Mouse (Mus musculus) heart, adult 11 months (tissue): ENCODE measurements around the gene Amz2.
A peak's percentile ranks its signal among the peaks of the same experiment; 100 is the strongest.

Experiments used
- DNase-seq: peaks from one replicate; pipeline ENCODE4 v3.0.0; 2022

Gene Amz2

DNA sequence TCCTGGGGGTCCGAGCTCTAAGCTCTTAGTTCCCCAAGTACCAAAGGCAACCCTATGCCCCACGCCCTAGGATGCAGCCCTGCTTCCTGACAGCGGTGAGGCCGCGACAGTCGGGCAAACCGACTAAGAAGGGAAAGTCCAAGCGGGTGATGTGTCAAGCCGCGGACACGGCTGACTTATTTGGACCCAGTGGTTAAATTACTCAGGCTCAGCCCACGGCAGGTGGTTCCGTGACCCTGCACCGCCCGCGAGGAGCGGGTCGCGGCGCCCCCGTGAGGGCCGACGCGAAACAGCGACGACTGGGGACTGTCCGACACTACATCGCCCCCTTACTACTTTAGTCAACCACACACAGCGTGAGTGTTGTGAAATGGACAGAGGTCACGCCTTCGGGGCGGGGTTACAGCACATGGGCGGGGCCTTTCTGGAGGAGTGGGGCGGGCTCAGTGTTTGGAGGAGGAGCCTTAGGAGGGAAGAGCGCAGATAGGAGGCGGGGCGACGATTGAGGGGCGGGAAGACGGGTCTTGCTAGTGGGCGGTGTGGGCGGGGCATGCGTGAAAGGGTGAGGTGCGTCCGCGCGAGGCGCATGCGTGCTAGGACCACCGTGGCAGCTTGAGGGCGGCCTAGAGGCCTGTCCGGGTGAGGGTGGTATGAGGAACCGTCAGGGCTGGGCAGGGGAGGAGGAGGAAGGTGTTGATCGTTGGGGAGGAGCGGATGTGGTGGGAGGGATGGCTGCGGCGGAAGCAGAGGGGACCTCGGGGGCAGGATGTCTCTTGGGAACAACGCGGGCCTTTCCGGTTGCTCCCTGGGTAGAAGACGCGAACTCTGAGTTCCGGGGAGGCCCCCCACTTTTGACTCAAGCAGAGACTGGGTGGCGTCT lies at the start of gene Amz2:
Amz2 (plus strand) TSS at position 555 of the 880 bp plus-strand sequence.
- peak; percentile 100 for DNase-seq

DNA sequence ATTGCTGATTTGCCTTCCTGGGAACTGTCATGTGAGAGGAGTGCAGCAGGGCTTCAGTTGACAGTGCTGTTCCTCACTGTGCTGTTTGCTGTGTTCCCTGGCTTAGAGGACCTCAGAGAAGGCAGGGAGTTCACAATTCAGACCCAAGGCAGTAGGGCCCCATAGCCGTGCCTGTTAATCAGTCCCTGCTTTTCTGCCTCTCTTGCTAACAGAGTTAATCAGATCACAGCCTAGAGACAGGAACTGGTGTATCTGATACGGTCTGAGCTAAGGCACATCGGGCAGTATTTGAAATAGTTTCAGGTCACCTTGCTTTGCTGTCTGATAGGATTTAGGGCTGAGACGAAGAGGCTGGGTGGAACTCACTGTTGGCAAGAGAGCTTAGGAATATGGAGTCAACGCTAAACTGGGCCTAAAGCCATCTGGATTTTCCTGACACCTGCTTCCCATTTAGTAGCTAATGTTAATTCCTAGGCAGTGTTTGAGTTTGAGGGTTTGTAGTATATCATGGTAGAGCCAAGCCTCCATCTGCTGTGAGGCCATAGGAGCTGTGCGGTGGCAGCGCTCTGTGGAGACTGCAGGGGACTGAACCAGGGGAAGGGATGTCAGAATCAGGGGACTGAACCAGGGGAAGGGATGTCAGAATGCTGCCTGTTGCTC lies 49.1 kb upstream of the Amz2 start:
- DNase-seq: no peak

DNA sequence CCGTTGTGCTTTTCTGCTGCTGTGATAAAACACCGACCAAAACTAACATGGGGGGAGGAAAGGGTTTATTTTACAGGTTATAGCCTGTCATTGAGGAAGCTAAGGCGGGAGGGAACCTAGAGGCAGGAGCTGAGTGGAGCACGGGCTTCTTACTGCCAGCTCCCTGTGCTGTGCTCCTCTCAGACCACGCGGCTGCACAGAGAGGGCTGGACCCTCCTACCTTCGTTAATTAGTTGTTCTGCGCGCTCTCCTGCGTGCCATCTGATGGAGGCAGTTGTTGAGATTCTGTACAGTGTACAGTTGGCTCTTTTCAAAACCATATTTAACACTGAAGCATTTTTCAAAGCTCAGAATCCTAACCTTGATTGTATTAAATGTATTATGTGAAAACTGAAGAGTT lies 48.3 kb upstream of the Amz2 start:
- no peak for DNase-seq

DNA sequence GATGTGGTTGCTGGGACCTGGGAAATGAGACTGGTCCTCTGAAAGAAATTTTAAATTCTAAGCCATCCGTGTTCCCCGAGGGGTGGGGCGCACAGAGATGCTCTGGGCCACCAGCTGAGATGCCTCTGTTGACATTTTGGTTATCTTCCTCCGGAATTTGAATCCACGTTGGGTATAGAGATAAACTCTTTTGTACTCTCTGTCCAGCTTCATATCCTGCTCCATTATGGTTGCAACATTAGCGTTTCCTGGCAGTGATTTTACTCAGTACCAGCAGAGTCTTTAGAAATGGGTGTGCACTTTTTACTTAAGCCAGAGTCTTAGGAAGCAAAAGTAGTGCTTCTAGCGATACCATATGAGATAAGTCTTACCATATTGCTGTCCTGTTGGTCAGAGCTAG lies 47.7 kb upstream of the Amz2 start:
- DNase-seq: no peak

DNA sequence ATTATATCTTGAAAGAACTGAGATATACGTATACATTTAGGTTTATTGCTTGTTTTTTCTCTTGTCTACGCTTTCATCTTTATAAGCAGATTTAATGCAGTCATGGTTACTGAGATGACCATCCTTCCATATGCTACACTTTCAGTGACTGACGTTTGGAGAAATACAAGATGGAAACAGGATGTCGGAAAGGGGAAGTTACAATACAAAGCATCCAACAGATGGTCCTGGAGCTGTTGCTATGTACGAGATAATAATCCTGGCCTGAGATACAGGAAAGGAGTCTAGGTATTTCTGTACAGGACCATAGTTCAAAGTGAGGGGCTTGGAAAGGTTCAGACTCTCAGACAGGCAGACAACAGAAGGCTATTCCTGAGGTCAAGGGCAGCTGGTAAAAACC lies 45.1 kb upstream of the Amz2 start:
- DNase-seq: no peak

DNA sequence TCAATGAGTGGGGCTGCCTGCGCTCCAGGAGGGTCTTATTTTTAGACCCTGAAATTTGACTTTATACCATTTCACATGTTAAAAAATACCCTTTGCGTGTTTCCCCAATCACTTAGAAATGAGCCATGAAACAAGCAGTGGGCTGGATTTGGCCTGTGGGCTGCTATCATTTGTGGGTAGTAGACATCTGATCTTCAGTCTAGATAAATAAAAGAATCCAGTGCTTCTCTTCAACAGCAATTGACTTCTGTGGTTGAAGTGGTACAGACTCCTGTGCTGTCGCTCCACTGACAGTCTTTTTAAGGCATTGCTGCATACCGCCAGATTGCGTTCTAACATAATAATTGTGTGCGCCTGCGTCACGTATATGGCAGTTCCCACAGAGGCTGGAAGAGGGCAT lies 40.5 kb upstream of the Amz2 start:
- no peak for DNase-seq

DNA sequence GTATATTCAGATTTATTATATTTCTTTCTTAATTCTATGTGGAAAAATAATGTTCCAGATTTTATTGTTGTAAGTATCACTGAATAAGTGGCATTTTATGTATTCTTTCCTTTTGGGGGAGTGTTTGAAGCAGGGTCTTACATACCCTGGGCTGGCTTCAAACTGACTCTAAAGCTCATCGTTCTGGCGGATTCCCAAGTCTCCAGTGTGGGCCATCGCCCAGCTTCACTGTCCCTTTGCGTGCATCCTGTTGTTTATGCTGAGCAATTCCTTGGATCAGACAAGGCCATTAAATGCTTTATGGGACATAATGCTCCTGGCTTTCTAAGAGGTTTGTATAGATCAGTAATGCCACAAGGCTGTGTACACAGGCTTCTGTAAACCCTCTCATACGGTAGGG lies 36.7 kb upstream of the Amz2 start:
- DNase-seq: no peak

DNA sequence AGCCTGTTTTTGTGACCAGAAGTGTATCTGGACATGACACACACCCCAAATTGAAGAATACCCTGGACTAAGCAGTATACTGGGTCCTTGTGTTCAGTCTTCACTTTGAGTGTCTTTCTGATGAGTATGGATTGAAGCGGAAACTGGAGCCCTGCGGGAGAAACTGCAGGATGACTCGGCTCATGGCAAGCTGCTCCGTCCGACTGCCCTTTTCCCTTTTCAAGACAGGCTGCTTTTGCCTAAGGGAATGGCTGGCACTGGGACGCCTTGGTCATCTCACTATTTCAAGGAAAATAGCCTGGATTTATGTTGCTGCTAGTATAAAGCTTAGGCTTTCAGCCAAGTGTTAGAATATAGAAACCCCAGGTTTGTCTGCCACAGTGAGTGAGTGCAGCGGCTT lies 34.5 kb upstream of the Amz2 start:
- DNase-seq: no peak

DNA sequence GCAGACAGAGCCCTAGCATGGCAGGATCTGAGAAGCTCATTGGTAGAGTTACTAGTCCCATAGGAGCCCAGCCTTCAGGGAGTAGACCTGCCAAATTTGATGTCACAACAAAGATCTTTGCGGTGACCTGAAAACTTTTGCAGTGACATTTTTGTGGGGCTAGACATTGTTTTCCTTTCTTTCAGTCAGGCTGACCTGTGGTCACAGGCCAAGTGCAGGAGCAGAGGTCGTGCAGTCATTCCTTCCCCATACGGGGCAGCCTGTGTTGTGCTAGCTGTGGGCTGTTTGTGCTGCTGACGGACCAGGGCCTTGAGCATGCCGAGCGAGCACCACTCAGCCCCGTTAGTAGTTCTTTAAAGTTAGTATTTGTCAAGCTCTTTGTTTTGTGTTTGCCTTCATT lies 34.0 kb upstream of the Amz2 start:
- no peak for DNase-seq

DNA sequence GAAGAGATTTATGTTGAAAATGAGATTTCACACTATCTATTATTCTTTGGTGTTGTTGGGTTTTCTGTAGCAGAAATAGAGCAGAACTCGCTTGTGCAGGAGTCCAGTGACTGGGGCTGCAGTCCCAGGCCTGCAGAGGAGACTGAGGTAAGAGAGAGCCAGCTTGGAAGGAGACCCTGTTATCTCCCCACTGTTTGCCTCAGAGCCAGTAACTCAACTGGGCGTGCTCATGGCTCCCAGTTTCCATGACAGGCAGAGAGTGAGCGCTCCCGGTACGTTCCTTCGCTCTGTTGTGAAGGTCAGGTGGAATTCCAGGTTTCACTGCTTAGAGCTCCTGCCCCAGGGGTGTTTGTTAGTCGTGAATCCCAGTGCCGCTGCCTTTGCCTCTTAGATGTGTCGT lies 33.1 kb upstream of the Amz2 start:
- DNase-seq: no peak

DNA sequence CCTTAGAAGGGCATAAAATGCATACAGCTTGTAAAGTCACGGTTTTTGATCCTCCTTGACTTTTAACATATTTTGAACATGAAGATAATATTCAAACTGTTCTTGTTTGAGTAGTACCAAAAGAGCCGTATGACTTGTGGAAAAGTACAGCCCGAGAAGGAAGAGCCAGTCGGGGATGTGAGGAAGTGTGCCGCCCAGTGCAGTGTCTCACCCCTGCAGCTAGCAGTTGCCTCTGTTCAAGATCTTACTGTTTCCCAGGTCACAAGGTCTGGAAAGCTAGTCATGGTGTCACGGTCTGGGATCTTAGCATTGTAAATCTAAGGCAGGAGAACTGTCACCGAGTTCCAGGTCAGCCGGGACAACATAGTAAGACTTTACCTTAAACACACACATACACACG lies 31.0 kb upstream of the Amz2 start:
- peak; percentile 94 for DNase-seq

DNA sequence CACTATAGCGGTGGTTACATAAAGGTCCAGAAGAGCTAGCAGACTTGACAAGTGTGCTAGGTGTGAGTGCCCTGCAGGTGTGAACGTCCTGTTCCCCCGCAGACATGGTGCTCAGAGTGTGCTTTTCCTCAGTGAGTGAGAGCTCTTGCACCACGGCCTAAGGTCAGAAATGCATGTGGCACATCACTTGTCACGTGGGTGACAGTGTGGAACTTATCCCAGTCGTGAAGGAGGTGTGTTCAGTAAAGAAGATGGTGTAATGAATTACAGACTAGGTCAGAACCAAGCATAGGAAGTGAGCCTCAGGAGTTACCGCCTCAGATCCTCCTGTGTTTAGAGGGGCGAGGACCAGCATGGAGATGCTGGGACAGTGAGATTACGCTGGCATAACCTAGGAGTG lies 30.5 kb upstream of the Amz2 start:
- DNase-seq: no peak

DNA sequence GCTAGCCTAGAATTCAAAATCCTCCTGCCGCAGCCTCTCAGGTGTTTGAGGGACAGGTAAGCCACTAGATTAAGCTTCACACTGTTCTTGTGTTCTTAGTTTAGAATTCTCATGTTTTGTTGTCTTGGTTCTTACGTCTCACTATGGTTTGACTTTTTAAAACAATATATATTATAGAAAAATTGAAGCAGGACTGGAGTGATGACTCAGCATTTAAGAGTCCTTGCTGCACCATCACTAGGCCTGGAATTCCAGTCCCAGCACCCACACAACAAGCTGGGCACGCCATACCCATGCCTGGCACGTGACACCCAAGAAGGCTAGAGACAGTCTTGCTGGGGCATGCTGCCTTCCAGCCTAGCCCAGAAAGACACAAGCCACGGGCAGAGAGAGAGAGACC lies 19.3 kb upstream of the Amz2 start:
- no peak for DNase-seq

DNA sequence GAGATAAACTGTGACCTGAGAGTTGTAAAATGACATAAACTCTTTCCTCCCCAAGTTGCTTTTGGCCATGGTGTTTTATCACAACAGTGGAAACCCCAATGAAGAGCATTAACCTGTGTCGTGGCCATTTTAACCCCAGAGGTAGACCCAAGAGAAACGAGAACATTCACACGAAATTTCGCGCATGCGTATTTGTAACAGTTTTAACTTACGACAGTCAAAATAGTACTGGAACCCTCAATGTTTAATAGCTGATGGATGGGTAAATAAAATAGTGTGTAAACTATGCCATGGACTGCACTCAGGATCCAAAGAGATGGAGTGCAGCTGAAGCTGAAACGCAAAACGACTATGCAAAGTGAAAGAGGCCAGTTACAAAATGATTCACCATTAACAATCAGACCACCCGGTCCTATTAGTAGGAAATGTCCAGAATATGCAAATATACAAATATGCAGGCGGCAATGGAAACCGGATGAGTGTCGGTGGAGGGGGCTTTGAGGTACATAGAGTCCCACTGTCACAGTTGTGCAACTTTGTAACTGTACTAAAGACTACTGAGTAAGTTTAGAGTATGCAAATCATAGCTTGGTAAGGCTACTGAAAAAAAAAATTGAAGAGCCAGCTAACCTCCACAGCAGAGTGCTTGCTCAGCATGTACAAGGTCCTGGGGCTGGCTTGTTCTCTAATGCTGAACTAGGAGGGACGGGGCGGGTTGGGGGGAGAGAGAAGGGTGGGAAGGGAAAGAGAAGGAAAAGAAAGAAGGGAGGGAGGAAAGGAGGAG lies 15.4 kb upstream of the Amz2 start:
- DNase-seq: no peak

DNA sequence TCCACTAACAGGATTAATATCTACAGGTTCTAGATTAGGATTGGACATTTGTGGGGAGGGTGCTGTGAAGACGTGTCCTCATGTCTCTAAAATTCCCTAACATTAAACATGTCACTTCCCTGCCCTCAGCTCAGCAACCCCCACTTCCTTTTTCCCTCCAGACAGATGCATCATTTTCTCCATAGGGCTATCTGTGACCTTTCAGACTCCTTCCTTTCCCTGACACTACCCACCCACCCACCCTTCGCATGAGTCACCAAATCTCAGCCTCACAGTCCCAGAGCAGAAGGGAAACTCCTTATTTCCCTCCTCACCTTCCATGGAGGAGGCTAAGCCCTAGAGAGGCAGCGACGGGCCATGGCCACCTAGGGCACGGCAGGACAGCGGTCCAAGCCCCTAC lies 12.1 kb upstream of the Amz2 start, which contains the start of gene 9930022D16Rik:
9930022D16Rik (plus strand) TSS at position 301 of the 400 bp plus-strand sequence.
- no peak for DNase-seq

DNA sequence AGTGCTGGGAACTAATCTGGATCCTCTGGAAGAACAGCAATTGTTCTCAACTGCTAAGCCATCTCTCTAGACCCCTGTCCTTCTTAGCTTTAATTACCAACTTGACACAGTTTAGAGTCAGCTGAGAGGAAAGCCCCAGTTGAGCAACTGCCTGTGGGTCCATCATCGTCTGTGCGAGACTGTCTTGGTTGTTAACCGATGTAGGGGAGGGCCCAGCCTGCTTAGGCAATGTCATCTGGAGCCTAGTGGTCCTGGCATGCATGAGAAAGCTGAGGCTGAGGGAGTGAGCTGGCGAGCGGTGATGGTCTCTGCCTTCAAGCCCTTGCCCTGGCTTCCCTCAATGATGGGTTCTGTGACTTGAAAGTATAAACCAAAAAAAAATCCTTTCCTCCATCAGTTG lies 10.9 kb upstream of the Amz2 start:
- no peak for DNase-seq

DNA sequence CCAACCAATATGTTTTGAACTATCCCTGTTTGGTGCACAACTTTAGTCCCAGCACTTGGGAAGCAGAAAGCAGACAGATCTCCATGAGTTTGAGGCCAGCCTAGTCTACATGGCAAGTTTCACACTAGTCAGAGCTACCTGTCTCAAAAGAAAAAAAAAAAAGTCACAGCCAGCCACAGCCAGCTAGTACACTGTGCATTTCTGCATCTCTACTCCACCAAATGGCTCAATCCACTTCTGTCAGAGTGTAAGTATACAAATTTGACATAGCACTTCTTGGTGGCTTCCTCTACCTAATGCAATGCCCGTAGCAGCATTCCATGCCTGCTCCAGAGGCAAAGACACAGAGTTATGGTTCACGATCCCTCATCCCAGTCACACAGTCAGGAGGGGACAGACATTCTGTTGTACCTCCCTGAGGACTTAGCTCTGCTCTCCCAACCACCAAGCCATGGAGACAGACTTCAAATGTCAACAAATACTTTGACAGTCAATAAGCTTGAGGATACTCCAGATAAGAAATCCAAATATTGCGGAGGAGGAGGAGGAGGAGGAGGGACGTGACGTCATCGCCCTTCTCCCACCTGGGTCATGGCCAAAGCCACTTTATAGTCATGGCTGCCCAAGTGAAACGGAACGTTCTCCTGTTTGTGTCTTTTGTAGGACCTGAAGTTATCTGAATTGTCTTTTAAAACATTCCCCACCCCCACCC lies 8.9 kb upstream of the Amz2 start:
- no peak for DNase-seq

DNA sequence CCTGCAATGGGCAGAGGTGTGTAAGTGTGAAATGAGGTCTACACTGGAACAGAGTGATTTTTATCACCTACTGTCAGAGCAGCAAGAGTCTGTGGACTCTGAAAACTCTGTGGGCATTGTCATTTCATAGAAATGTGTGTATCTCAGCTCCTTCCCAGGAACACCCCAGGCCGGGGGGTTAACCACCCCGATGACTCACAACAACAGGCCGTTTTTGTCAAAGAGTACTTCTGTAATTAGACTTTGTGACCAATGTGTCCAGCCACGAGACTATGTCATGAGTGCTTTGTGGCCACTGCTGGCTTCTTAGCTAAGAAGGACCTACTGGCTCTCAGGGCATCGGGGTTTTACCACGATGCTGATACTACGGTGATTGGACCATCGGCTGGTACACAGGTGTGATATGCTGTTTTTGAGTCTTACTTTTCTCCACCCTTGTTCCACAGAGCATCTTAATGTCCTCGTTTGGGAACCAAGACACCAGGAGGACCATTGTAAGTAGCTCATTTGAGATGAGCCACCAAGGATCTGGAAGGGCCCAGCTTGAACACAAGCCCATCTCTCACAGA lies 8.2 kb upstream of the Amz2 start:
- no peak for DNase-seq

DNA sequence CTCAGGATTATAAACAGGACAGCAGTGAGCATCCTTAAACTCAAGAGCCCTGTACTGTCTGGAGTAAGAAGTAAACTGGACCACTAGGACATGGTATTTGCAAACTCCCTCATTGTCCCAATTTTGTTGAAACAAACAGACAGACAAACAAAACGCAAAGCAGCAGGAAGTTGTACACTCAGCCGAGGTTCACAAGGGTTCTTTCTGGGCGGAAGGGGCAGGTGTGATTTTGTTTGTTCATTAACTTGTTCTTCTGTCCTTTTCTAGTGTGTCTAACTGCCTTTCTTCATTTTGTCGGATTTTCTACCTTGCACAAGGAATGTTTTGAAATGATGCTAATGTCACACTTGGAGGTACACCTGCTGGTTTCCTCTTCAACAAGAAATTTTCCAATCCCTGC lies 6.3 kb upstream of the Amz2 start:
- DNase-seq: no peak

DNA sequence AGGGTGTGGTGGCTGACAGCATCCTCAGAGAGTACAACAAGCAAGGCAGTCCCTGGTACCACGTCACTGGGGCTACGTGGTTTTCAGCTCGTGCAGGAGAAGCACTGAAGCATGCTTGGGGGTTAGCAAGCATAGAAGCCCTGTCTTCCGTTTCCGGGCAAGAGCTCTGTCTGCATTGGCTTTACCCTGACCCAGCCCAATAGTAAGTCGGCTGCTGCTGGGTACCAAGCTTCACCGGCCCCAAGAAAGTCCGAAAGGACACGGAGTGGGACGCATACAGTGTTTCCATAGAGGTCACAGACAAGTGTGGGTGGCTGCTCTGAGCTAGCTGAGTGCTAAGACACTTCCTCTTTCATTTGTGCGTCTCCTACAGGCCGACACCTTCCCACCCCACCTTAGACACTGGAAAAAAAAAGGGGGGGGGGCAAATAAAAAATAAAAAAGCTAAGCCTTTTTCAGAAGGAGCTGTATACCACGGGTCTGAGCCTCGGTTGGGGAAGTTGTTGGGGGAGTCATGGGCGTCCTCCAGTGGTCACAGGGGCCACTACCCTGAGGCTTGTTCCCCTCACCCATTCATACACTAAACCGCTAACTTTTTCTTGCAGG lies 5.7 kb upstream of the Amz2 start:
- peak; percentile 92 for DNase-seq

DNA sequence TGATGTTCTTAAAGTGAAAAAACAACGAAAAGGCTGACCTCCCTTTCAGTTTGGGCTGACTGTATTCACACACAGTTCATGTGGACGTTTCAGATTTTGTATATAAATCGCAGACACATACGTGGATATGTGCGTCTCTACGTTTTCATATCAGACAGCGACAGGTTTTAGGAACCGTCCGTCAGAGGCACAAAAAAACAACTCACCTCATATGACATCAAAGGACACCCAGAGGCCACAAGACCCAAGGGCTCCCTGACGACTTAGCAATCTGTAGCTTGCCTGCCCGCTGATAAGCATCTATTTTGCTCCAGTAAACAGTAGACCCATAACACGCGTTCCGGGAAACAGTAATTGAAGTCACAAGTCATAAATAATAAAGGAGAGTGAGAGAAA lies 5.2 kb upstream of the Amz2 start:
- DNase-seq: no peak

DNA sequence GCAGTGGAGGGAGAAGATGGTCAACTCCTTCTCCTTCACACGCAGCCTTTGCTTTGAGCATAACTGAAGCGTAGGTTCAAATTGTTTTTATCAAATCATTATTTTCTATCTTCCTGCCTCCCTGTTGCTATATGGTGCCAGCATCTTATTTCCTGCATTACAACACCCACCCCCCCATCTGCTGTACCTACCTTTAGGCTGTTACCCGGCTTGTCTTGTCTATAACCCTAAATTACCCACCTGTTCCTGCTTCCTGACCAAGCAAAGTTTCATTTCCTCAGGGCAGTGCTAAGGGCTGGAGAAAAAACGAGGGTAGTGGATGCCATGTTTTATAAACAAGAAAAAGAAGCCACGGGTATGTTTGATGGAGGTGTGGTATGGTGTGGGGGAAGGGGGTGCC lies 4.5 kb upstream of the Amz2 start:
- no peak for DNase-seq
